Mouse (Mus musculus): Measurements from ENCODE around the gene Ticam1. TPM values are rescaled to one million over a fixed set of nuclear protein-coding genes. Genes with fewer than 3 reads are reported as not detected.

Gene Ticam1
- polyA plus RNA-seq, 1 experiment from 2014 or later, result 1.6 TPM

- no peak for DNase-seq
- no peak overlapping the region for H3K4me3 ChIP-seq (replicated peaks; ENCODE audit: low read depth, low read length)
- ATAC-seq (ENCODE audit: low FRiP score, low TSS enrichment), result no peak
- no peak overlapping the region for H3K4me2 ChIP-seq (ENCODE audit: low read length)
- no peaks in the 10 kb centered on the region for H3K9me3 ChIP-seq (ENCODE audit: control insufficient read depth, low read length)
- H3K9ac ChIP-seq (replicated peaks; ENCODE audit: low read length), result no peak overlapping the region
- H3K27me3 ChIP-seq (ENCODE audit: control insufficient read depth, insufficient read depth, low read length), result no peaks in the 10 kb centered on the region
- 50% methylated on average over 1 of the region's 1 CpGs for WGBS
- no peak overlapping the region for H3K27ac ChIP-seq (replicated peaks; ENCODE audit: low read depth, low read length)
- H3K36me3 ChIP-seq (ENCODE audit: control insufficient read depth, insufficient read depth, low read length), result no peaks in the 10 kb centered on the region
- H3K4me1 ChIP-seq (ENCODE audit: control insufficient read depth, insufficient read depth, low read length), result no peaks in the 10 kb centered on the region
Observed at GRCm38 (mm10) chr17:56224916-56225315, 51.7 kb downstream of the Ticam1 start.

GRCm38 (mm10) chr17:56219805-56220204, 56.8 kb downstream of the Ticam1 start:
- WGBS, result 78% methylated on average over 3 of the region's 3 CpGs
- no peak overlapping the region for H3K4me3 ChIP-seq (replicated peaks; ENCODE audit: low read depth, low read length)
- no peak overlapping the region for H3K4me2 ChIP-seq (ENCODE audit: low read length)
- ATAC-seq (ENCODE audit: low FRiP score, low TSS enrichment), result no peak
- peak; percentile 3 for DNase-seq
- no peak overlapping the region for H3K9ac ChIP-seq (replicated peaks; ENCODE audit: low read length)
- no peak overlapping the region for H3K27ac ChIP-seq (replicated peaks; ENCODE audit: low read depth, low read length)
- H3K9me3 ChIP-seq (ENCODE audit: control insufficient read depth, low read length), result no peaks in the 10 kb centered on the region
- peaks cover 18% of the 10 kb centered on the region for H3K4me1 ChIP-seq (ENCODE audit: control insufficient read depth, insufficient read depth, low read length)
- no peaks in the 10 kb centered on the region for H3K27me3 ChIP-seq (ENCODE audit: control insufficient read depth, insufficient read depth, low read length)
- H3K36me3 ChIP-seq (ENCODE audit: control insufficient read depth, insufficient read depth, low read length), result peaks cover 6% of the 10 kb centered on the region; the same call in 1 of the 2 replicates

MicroRNA genes within 50 kb of the gene (microRNA counts, 519-probe panel; counts per million panel counts)
- not detected for microRNA mmu-miR-7b

Small RNAs within 50 kb of the gene (microRNA-seq; reads per million reads assigned to microRNA genes)
- gene Mir7b, result 1,322 reads per million, percentile 84 among the genes with 10 or more reads in this experiment

Other genes starting within 250 kb of the Ticam1 start
- gene Sh3gl1, start 240.2 kb downstream of the Ticam1 start, polyA plus RNA-seq (2014; fragmentation: Nextera tagmentation; extraction: Ambion mirVana), result 96.2 and 96.3 TPM in 2 replicates
- gene Chaf1a, start 236.3 kb downstream of the Ticam1 start, polyA plus RNA-seq (2014; fragmentation: Nextera tagmentation; extraction: Ambion mirVana), result 3.3 and 4.8 TPM in 2 replicates
- gene Ubxn6, start 201.8 kb downstream of the Ticam1 start, polyA plus RNA-seq (2014; fragmentation: Nextera tagmentation; extraction: Ambion mirVana), result 74.9 and 79.5 TPM in 2 replicates
- 106 and 113 TPM in 2 replicates for gene Hdgfl2, start 197.2 kb downstream of the Ticam1 start, polyA plus RNA-seq (2014; fragmentation: Nextera tagmentation; extraction: Ambion mirVana)
- 0.13 TPM in 2 replicates for gene Plin4, start 167.0 kb downstream of the Ticam1 start, polyA plus RNA-seq (2014; fragmentation: Nextera tagmentation; extraction: Ambion mirVana)
- 0.55 and 1.0 TPM in 2 replicates for gene Plin5, start 159.2 kb downstream of the Ticam1 start, polyA plus RNA-seq (2014; fragmentation: Nextera tagmentation; extraction: Ambion mirVana)
- gene Lrg1, start 154.8 kb downstream of the Ticam1 start, polyA plus RNA-seq (2014; fragmentation: Nextera tagmentation; extraction: Ambion mirVana), result 0.15 and 0.34 TPM in 2 replicates
- gene Sema6b, start 136.4 kb downstream of the Ticam1 start, polyA plus RNA-seq (2014; fragmentation: Nextera tagmentation; extraction: Ambion mirVana), result 16.4 and 18.2 TPM in 2 replicates
- 8.5 and 10.5 TPM in 2 replicates for gene Tnfaip8l1, start 114.3 kb downstream of the Ticam1 start, polyA plus RNA-seq (2014; fragmentation: Nextera tagmentation; extraction: Ambion mirVana)
- 55.1 and 57.5 TPM in 2 replicates for gene Mydgf, start 92.9 kb downstream of the Ticam1 start, polyA plus RNA-seq (2014; fragmentation: Nextera tagmentation; extraction: Ambion mirVana)
- gene Dpp9, start 57.9 kb downstream of the Ticam1 start, polyA plus RNA-seq (2014; fragmentation: Nextera tagmentation; extraction: Ambion mirVana), result 22.3 and 26.7 TPM in 2 replicates
- gene Fem1a, start 20.0 kb downstream of the Ticam1 start, polyA plus RNA-seq (2014; fragmentation: Nextera tagmentation; extraction: Ambion mirVana), result 16.9 and 21.4 TPM in 2 replicates
- 6.4 and 11.6 TPM in 2 replicates for gene Plin3, start 16.1 kb upstream of the Ticam1 start, polyA plus RNA-seq (2014; fragmentation: Nextera tagmentation; extraction: Ambion mirVana)
- gene Arrdc5, start 23.5 kb upstream of the Ticam1 start, polyA plus RNA-seq (2014; fragmentation: Nextera tagmentation; extraction: Ambion mirVana), result not detected in 2 replicates
- gene Uhrf1, start 26.5 kb upstream of the Ticam1 start, polyA plus RNA-seq (2014; fragmentation: Nextera tagmentation; extraction: Ambion mirVana), result 11.3 and 21.5 TPM in 2 replicates
- 72.4 and 78.9 TPM in 2 replicates for gene Kdm4b, start 49.3 kb upstream of the Ticam1 start, polyA plus RNA-seq (2014; fragmentation: Nextera tagmentation; extraction: Ambion mirVana)
- 304 and 345 TPM in 2 replicates for gene Ptprs, start 199.7 kb upstream of the Ticam1 start, polyA plus RNA-seq (2014; fragmentation: Nextera tagmentation; extraction: Ambion mirVana)
- gene Znrf4, start 235.6 kb upstream of the Ticam1 start, polyA plus RNA-seq (2014; fragmentation: Nextera tagmentation; extraction: Ambion mirVana), result not detected in 2 replicates